Mouse (Mus musculus): Measurements from ENCODE around the gene Gm49403.

Gm49403 gene

GRCm38 (mm10) chr19:8919684-8920072, 35.9 kb downstream of the Gm49403 start:
- no peak for DNase-seq

- DNase-seq = peak; percentile 97 to 98
These were observed 36.5 kb downstream of the Gm49403 start, which contains the start of gene B3gat3 for GRCm38 (mm10) chr19:8920073-8920736. TSS of gene B3gat3 (plus strand) at chr19:8920374.

GRCm38 (mm10) chr19:8920836-8921291, 37.1 kb downstream of the Gm49403 start:
- DNase-seq = peak; percentile 57 to 64

- DNase-seq = no peak
These were observed 38.0 kb downstream of the Gm49403 start for GRCm38 (mm10) chr19:8921741-8922140.

GRCm38 (mm10) chr19:8926766-8927165, 43.0 kb downstream of the Gm49403 start:
- DNase-seq = no peak

- no peak for DNase-seq
These were observed 44.3 kb downstream of the Gm49403 start for GRCm38 (mm10) chr19:8927891-8928525.

- no peak for DNase-seq
These were observed 45.0 kb downstream of the Gm49403 start for GRCm38 (mm10) chr19:8928689-8929223.

- DNase-seq = peak; percentile 95
These were observed 45.7 kb downstream of the Gm49403 start, which contains the start of the genes Rom1 and Eml3 for GRCm38 (mm10) chr19:8929224-8930088. TSS of gene Rom1 (minus strand) at chr19:8929356. TSS of gene Eml3 (plus strand) at chr19:8929552.

- no peak for DNase-seq
These were observed 46.4 kb downstream of the Gm49403 start for GRCm38 (mm10) chr19:8930117-8930516.

- DNase-seq = no peak
These were observed 47.0 kb downstream of the Gm49403 start for GRCm38 (mm10) chr19:8930771-8931170.

GRCm38 (mm10) chr19:8936736-8937135, 53.0 kb downstream of the Gm49403 start:
- no peak for DNase-seq
